21 mouse cellular contexts compared by ENCODE assay signal in the genomic region with DNA sequence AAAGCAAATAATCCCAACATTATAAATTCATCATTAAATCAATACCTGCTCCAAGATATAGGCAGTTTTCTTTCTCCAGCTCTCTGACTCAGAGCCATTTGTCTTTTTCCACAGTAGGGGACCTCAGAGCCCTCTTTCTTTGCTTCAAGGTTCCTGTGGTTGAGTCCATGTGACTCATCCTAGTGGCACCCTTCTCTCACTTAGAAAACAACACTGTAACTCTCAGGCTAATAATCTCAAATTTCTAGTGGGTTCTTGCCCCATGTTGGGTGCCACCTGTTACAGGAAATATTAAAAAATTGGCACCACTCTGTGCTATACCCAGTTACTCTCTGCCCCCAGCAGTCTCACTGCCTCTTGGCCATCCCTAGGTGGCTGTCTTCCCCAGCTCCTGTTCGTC.
"Had no signal": no experiment of that assay in that cellular context is flagged by ENCODE, and none has a peak within 500 bp of the region (broad histone marks: within the 10 kb centered on the region; RNA-seq: fewer than 3 reads in every experiment).

No protein-coding gene starts in this region.

- H3K36me3 ChIP-seq: heart, embryonic 12.5 days; hindbrain, embryonic 10.5 days; hindbrain, embryonic 12.5 days; intestine, embryonic 15.5 days; limb, embryonic 10.5 days; limb, embryonic 12.5 days; liver, embryonic 13.5 days had no signal

- H3K4me3 ChIP-seq: gastrocnemius, adult 2 months; heart, adult 2 months; heart, embryonic 12.5 days; hindbrain, embryonic 10.5 days; hindbrain, embryonic 12.5 days; intestine, embryonic 15.5 days; layer of hippocampus, adult 2 months; left cerebral cortex, adult 2 months; limb, embryonic 10.5 days; limb, embryonic 12.5 days; liver, embryonic 13.5 days had no signal

- DNase-seq: gastrocnemius, adult 2 months; gastrocnemius, postnatal 10 days; gastrocnemius, postnatal 25 days; heart, adult 2 months; heart, postnatal 10 days; heart, postnatal 4 days; kidney, adult 18-20 months; kidney, adult 8-10 months; kidney, postnatal 10 days; kidney, postnatal 25 days; kidney, postnatal 4 days; liver; liver, embryonic 13.5 days had no signal

- H3K27me3 ChIP-seq: heart, embryonic 12.5 days; hindbrain, embryonic 12.5 days; intestine, embryonic 15.5 days; limb, embryonic 12.5 days; liver, embryonic 13.5 days had no signal
